Mouse (Mus musculus) frontal cortex, postnatal 25 days (tissue): ENCODE measurements around the gene Hist1h2bh.
A peak's percentile ranks its signal among the peaks of the same experiment; 100 is the strongest.

Experiments used
- DNase-seq, 2 experiments: peaks; one replicate each; pipeline ENCODE4 v3.0.0; 2022; ENCODE audit warnings: low spot score in 2 of 2

Gene Hist1h2bh

GRCm38 (mm10) chr13:23530901-23531875, 12.0 kb downstream of the Hist1h2bh start, which contains the start of gene Hist1h4h:
TSS of gene Hist1h4h (plus strand) at chr13:23531050.
- DNase-seq, result peak; percentile 93 to 96

DNA sequence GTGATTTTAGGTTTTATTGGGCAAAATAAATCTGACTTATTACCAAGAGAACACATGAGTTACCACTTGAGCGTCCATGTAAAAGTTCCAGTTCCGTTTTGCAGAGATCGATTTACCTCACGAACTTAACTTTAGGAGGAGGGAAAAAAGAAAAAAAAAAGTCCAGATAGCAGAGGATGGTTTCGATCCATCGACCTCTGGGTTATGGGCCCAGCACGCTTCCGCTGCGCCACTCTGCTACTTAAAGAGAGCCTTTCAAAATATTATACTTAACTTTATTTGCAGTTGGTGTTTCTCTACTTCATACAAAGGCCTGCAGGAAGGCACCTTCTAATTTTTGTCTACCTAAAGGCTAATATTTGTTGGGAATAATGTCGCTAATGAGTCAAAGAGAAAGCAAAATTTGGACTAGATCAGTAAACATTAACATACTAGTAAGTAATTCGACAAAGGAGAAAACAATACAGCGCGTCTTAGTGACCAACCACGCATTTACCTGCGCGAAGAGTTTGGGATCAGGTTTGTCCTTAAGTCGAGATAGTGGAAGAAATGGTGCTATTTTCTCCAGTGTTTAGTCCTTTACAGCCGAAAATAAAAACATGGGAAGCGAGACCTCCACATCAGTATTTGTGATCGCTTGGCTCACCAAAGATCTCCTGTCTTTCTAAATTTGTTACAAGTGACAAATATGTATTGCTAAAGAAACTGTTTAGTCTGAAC, 12.9 kb downstream of the Hist1h2bh start:
- DNase-seq, result peak; percentile 73 to 78

DNA sequence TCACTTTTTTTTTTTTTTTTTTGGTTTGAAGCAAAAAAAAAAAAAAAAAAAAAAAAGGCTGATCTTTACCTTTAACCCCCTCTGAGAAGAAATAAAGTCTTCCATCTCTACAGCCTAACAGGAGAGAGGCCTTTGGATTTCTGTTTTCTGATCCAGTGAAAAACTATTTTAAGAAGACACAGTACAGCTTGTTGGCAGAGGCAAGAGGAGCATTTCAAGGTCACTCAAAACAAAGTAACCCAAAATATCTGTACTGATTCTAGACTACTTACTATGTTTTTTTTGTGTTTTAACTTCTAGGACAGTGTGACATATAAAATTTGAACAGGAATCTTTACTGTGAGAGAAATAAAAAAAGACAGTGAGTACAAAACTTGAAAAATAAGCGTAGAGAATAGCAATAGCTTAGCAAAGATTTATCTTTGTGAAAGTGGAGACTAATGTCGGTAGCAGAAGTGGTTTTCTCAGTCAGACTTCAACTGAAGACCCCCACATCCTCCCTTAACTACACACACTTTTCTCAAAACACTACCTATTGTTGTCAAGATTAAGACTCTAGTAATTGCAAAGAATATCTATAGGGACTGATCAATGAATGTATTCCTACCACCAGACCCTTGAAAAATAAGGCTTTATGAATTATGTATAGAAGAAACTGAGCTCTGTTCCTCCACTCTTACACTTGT, 13.6 kb downstream of the Hist1h2bh start:
- DNase-seq, result no peak

- no peak for DNase-seq
Observed at GRCm38 (mm10) chr13:23529005-23529404, 14.2 kb downstream of the Hist1h2bh start.

GRCm38 (mm10) chr13:23526312-23526711, 16.9 kb downstream of the Hist1h2bh start:
- DNase-seq, result peak; percentile 97

GRCm38 (mm10) chr13:23525901-23526300, 17.3 kb downstream of the Hist1h2bh start:
- no peak for DNase-seq

GRCm38 (mm10) chr13:23524654-23525053, 18.5 kb downstream of the Hist1h2bh start:
- DNase-seq, result peak; percentile 34 to 62

- no peak for DNase-seq
Observed at GRCm38 (mm10) chr13:23523976-23524375, 19.2 kb downstream of the Hist1h2bh start.

DNA sequence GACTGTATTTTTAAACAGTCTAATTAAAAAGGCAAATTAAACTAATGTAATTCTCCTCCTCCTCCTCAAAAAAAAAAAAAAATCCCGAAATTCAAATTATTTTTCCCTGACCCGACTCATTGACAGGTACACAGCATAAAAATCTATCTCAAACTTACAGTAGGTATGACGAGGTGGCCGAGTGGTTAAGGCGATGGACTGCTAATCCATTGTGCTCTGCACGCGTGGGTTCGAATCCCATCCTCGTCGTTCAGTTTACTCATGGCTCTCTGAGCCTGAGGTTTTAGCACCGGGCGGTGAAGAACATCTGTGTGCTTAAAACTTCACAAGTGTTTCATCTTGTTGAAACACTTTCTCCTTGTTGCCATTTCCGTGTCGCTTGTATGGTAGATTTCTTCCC, 21.5 kb downstream of the Hist1h2bh start:
- peak; percentile 72 to 80 for DNase-seq

- DNase-seq, result peak; percentile 71 to 80
Observed at GRCm38 (mm10) chr13:23519416-23519815, 23.8 kb downstream of the Hist1h2bh start.

GRCm38 (mm10) chr13:23518885-23519284, 24.3 kb downstream of the Hist1h2bh start:
- peak; percentile 74 to 82 for DNase-seq

DNA sequence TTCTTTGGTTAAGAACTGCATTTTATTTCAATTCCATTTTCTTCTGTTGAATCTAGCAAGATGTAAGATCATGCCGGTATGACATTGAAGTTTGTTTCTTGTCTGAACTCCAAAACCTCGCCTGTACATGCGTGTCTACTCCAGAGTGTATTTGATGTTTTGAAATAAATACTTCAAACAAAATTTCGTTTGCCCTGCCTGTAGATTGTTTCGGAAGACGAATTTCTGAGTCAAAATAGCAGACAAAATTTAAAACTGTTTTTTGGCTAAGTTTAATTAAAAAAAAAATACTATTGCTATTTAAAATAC, 24.9 kb downstream of the Hist1h2bh start:
- DNase-seq, result no peak

- DNase-seq, result peak; percentile 96
Observed at GRCm38 (mm10) chr13:23517603-23518294, 25.4 kb downstream of the Hist1h2bh start.

DNA sequence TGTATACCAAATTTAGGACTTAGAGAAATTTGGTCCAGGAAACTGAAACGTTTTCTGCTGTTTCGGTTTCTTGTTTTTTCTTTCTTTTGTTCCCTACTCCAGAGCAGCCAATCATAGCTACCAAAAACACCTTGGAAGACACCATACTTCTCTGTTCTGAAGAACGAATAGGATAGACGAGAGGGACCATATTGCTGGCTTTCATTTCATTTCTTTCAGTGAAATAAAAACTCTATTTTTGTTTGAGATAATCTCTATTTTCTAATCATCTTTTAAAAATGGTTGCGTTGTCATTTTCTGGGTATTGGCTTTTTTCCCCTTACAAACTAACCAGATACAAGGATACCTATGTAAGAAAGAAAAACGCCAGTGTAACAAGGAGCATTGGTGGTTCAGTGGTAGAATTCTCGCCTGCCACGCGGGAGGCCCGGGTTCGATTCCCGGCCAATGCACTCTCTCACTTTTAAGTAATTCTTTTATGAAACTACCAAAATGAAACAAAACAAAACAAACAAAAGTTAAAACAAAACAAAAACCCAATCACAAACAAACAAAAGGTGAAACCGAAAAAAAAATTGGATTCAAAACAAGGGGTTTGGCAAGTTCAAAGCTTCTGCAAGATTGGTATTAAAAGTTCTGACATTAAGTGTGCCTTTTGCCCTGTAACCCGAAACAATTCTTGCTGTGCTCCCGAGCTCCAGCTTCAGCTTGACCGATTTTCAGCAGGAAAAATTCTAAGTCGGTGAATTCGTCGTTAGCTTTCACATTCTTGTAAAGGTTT, 26.2 kb downstream of the Hist1h2bh start:
- peak; percentile 68 to 71 for DNase-seq

DNA sequence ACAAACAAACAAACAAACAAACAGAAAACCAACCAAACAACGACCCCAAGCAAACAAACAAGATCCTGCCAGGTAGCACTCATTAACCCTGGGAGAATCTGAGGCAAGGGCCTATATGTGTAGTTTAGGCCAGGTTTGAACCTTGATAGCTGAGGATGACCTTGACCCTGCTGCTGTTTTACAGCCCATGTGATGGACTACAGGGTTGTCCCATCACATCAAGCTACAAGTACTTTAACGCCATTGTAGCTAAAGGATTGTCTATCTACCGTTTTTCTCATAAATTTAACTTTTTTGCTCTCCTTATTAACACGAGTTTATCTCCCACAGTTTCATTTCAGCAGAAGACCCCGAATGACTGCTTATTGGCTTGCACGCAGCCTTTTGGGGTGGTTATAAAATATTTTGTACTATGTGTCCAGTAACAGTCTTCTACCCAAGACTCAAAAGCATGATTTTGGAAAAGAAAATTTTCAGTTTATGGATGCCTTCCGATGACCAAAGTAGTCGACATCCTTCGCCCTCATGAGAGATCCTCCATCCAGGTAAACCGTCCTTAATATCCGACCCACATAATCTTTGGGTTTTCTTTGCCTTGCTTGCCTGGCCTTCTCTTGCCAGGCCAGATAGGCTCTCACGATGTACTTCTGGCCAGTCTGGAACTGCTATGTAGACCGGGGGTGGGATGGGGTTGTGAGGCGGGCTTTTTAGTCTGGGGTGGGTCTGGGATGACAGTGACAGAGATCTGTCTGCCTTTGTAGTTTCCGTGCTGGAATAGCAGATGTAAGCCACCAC, 27.2 kb downstream of the Hist1h2bh start:
- no peak for DNase-seq

DNA sequence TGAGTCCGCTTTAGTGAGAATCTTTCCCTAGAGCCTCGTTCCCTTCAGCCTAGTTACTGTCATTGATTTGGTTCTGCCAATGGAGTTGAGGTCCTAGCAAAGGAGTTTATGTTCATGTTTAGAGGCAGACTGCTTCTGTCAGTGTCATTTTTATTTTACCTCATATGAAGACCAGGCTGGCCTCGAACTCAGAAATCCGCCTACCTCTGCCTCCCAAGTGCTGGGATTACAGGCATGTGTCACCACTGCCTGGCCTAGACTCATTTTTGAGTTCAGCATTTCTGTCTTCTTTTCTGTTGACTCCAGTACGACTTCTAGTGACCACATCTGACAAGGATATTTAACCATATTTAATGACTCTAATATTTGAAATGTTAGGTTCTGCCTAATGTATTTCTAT, 27.9 kb downstream of the Hist1h2bh start:
- no peak for DNase-seq

DNA sequence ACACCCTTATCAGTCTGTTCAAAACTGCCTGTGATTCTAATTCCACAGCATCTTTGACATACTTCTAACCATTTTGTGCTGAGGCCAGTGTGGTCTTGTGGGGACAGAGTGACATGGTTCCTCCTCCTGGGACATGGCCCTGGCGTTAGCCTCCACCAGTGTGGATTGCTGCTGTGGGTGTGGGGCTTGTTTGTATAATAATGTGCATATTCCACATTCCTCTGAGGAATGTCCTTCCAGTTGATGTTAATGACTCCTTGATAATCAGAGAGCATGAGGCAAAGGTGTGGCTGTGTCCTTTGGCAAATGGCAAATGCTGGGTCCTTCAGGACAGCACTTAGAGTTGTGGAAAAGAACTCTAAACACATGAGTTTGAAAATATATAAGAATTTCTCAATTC, 29.7 kb downstream of the Hist1h2bh start:
- no peak for DNase-seq

DNA sequence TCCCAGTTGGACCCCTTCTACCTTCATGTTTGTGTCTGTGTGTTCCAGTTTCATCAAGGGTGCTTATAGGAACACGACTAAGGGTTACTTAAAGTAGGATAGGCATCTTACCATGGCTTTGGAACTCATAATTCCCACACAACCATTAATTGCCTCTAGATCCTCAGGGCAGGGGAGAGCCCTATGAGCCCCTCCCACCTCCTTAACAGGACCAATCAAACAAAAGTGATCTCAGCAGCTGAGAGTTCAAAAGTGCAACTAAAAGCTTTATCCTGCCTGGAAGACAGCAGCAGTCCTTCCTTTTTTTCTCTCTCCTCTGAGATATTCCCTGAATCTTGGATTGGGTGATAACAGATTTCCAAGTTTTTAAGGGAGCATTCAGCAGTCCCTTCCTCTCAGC, 33.1 kb downstream of the Hist1h2bh start:
- DNase-seq, result no peak

DNA sequence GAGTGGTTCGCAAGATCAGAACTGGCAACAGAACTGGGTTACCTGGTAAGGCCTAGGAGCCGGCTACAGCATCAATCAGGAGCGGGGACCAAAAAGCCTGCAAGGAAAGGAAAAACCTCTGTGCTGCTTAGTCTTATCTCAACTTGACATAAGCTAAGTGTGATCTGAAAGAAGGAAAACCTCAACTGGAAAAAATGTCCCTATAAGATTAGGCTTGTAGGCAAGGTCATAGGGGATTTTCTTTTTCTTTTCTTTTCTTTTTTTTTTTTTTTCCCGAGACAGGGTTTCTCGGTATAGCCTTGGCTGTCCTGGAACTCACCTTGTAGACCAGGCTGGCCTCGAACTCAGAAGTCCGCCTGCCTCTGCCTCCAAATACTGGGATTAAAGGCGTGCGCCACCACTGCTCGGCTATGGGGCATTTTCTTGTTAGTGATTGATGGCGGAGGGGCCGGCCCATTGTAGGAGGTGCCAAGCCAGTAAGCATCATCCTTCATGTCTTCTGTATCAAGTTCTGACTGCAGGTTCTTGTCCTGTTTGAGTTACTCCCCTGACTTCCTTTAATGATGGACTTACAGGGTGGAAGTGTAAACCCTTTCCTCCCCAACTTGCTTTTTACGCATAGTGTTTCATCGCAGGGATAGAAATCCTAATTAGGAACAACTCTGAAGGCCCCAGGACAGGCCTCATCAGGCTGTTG, 36.2 kb downstream of the Hist1h2bh start:
- no peak for DNase-seq
